Mouse (Mus musculus): ENCODE results near the gene Nova1.

- no peak for TF ChIP-seq POLR2A (IDR thresholded peaks at IDR 0.05; ENCODE audit: low read depth, low read length)
- TF ChIP-seq CTCF (conservative IDR thresholded peaks at IDR 0.05; ENCODE audit: insufficient read depth, insufficient read length, low read depth, low read length): no peak
Observed at GRCm38 (mm10) chr12:46818856-46819347, at the start of gene Nova1.

All from kidney, adult 2 months (tissue).